Mouse (Mus musculus) liver, embryonic 13.5 days (tissue): ENCODE results near the gene Trak1. TPM values are rescaled to one million over a fixed set of nuclear protein-coding genes. Genes with fewer than 3 reads are reported as not detected.

Source experiments
- ATAC-seq: fragments of 200-750 bp; cut with Nextera tagmentation; 2 replicates; pipeline ENCODE4 v1.8.0; 2017; ENCODE audit warnings: low read depth, mild to moderate bottlenecking, moderate number of reproducible peaks, moderate library complexity
- DNase-seq: peaks from one replicate; pipeline ENCODE4 v3.0.0; 2022
- H3K27ac ChIP-seq: fragments of 300-500 bp; sonication (generic); 2 replicates; pipeline ENCODE4 v1.5.1; 2015; ENCODE audit warnings: moderate library complexity, mild to moderate bottlenecking, inconsistent platforms
- H3K27me3 ChIP-seq: fragments of 300-500 bp; sonication (generic); 2 replicates; pipeline ENCODE4 v1.6.1; 2015; ENCODE audit warnings: mild to moderate bottlenecking, inconsistent platforms
- H3K36me3 ChIP-seq: fragments of 300-500 bp; sonication (generic); 2 replicates; pipeline ENCODE4 v1.6.1; 2015; ENCODE audit warnings: mild to moderate bottlenecking, inconsistent platforms
- H3K4me1 ChIP-seq: fragments of 300-500 bp; sonication (generic); replicated peaks from 2 replicates; pipeline ENCODE4 v1.6.1; 2015; ENCODE audit warnings: inconsistent platforms
- H3K4me2 ChIP-seq: fragments of 300-500 bp; sonication (generic); 2 replicates; pipeline ENCODE4 v1.6.1; 2015; ENCODE audit warnings: inconsistent platforms, mild to moderate bottlenecking, moderate library complexity
- H3K4me3 ChIP-seq: fragments of 300-500 bp; sonication (generic); replicated peaks from 2 replicates; pipeline ENCODE4 v1.5.1; 2015; ENCODE audit warnings: mild to moderate bottlenecking, inconsistent platforms
- H3K9ac ChIP-seq: fragments of 300-500 bp; sonication (generic); 2 replicates; pipeline ENCODE4 v1.6.1; 2015; ENCODE audit warnings: mild to moderate bottlenecking, inconsistent platforms
- H3K9me3 ChIP-seq: fragments of 300-500 bp; sonication (generic); replicated peaks from 2 replicates; pipeline ENCODE4 v1.6.1; 2016; ENCODE audit warnings: inconsistent platforms
- WGBS: fragments of 180-500 bp; shearing (Covaris S2); methylation state at CpG from one replicate; pipeline ENCODE4 v1.1.7; 2015; ENCODE audit not compliant: insufficient replicate concordance; 5-methylcytosine and 5-hydroxymethylcytosine counted together
- polyA plus RNA-seq: library from polyadenylated mRNA; unstranded; fragments of >200 nt; fragmentation: Nextera tagmentation; extraction: Ambion mirVana; gene quantifications from 2 replicates; pipeline ENCODE4 v1.2.1, GENCODE M21; 2015

Trak1 gene
- polyA plus RNA-seq, 1 experiment from 2014 or later: 3.6 TPM

- H3K4me2 ChIP-seq: no peak overlapping the region
- ATAC-seq (no peak), DNase-seq (no peak)
- H3K27ac ChIP-seq: no peak overlapping the region
- 65% methylated on average over 4 of the region's 4 CpGs for WGBS
- H3K4me3 ChIP-seq: no peak overlapping the region
- no peaks in the 10 kb centered on the region for H3K4me1 ChIP-seq
- H3K9ac ChIP-seq: no peak overlapping the region
- H3K36me3 ChIP-seq: no peaks in the 10 kb centered on the region
- H3K27me3 ChIP-seq: 0 out of 2 replicates have a peak, but pooled peaks cover 5% of the 10 kb centered on the region
- no peaks in the 10 kb centered on the region for H3K9me3 ChIP-seq
These were observed 214.6 kb downstream of the Trak1 start for GRCm38 (mm10) chr9:121511911-121512310.

DNA sequence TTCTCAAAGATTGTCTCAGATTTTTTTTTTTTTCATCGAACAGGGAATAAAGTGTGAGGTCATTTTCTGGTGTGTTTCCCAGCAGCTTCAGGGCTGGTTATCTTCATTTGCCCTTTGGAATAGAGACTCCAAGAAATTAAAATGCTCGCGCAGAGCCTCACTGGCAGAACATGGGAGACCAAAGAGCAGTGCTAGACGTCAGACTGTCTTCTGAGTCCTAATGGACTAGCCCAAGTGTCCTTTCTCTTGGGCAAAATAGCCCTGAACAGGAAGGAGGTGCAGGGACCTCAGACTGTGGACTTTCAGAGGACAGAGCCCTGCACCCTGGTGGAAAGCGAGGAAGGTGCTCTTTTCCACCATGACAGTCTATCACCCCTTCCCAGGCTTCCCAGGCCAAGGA lies 217.2 kb downstream of the Trak1 start:
- Histone ChIP-seq H3K4me2 (no peak overlapping the region), H3K27ac (no peak overlapping the region), H3K27me3 (0 out of 2 replicates have a peak, but pooled peaks cover 5% of the 10 kb centered on the region), H3K9ac (no peak overlapping the region), H3K4me1 (no peaks in the 10 kb centered on the region), H3K36me3 (no peaks in the 10 kb centered on the region), H3K4me3 (no peak overlapping the region), H3K9me3 (no peaks in the 10 kb centered on the region)
- WGBS: 60% methylated on average over 5 of the region's 5 CpGs
- no peak for DNase-seq
- ATAC-seq: no peak

DNA sequence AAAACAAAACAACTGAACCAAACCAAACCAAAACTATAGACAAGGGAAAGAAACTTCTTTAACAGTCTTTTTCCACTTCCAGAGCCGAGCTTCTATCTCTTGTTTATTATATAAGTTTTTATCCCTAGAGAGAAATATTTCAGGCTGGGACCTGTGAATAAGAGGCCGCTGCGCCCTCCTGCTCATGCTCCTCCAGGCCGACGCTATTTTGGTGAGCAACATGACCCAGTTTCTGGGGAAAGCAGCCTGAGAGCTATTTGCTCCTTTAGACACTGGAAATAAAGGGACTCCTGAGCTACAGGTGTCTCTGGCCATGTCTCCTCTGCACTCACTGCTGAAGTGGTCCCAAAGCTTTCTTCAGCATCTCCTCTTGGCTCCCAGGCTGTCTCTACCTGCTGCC lies 222.7 kb downstream of the Trak1 start:
- ATAC-seq (no peak), DNase-seq (no peak)
- H3K27ac ChIP-seq: no peak overlapping the region
- H3K9me3 ChIP-seq: no peaks in the 10 kb centered on the region
- no peak overlapping the region for H3K4me2 ChIP-seq
- no peaks in the 10 kb centered on the region for H3K36me3 ChIP-seq
- no peak overlapping the region for H3K9ac ChIP-seq
- H3K4me1 ChIP-seq: no peaks in the 10 kb centered on the region
- WGBS: 56% methylated on average over 5 of the region's 5 CpGs
- H3K4me3 ChIP-seq: no peak overlapping the region
- H3K27me3 ChIP-seq: peaks cover 5% of the 10 kb centered on the region; the same call in 1 of the 2 replicates

Other genes starting within 250 kb of the Trak1 start
- 37.0 and 43.0 TPM in 2 replicates for gene Ulk4, start 20.3 kb upstream of the Trak1 start, polyA plus RNA-seq
- 0.35 and 0.57 TPM in 2 replicates for gene Cck, start 198.2 kb downstream of the Trak1 start, polyA plus RNA-seq